Mouse (Mus musculus) kidney, embryonic 16.5 days (tissue): Measurements from ENCODE around the gene Med13l. TPM values are rescaled to one million over a fixed set of nuclear protein-coding genes. Genes with fewer than 3 reads are reported as not detected.

Experiments used
- ATAC-seq: fragments of 200-750 bp; cut with Nextera tagmentation; 2 replicates; pipeline ENCODE4 v1.8.0; 2017; ENCODE audit warnings: moderate TSS enrichment; ENCODE audit not compliant: low FRiP score, low TSS enrichment
- H3K27ac ChIP-seq: fragments of 300-500 bp; sonication (generic); 2 replicates; pipeline ENCODE4 v1.5.1; 2014; ENCODE audit warnings: low read length
- H3K27me3 ChIP-seq: fragments of 300-500 bp; sonication (generic); 2 replicates; pipeline ENCODE4 v1.6.1; 2014; ENCODE audit warnings: low read length, control low read depth, mixed read lengths; ENCODE audit not compliant: insufficient read depth
- H3K36me3 ChIP-seq: fragments of 300-500 bp; sonication (generic); 2 replicates; pipeline ENCODE4 v1.6.1; 2014; ENCODE audit warnings: low read length, control low read depth, mixed read lengths; ENCODE audit not compliant: insufficient read depth
- H3K4me1 ChIP-seq: fragments of 300-500 bp; sonication (generic); 2 replicates; pipeline ENCODE4 v1.6.1; 2014; ENCODE audit warnings: low read length, control low read depth, mixed read lengths; ENCODE audit not compliant: insufficient read depth
- H3K4me2 ChIP-seq: fragments of 300-500 bp; sonication (generic); replicated peaks from 2 replicates; pipeline ENCODE4 v1.6.1; 2014; ENCODE audit warnings: low read depth, low read length
- H3K4me3 ChIP-seq: fragments of 300-500 bp; sonication (generic); 2 replicates; pipeline ENCODE4 v1.5.1; 2014; ENCODE audit warnings: mild to moderate bottlenecking, low read length
- H3K9ac ChIP-seq: fragments of 300-500 bp; sonication (generic); replicated peaks from 2 replicates; pipeline ENCODE4 v1.6.1; 2014; ENCODE audit warnings: low read length
- H3K9me3 ChIP-seq: fragments of 300-500 bp; sonication (generic); 2 replicates; pipeline ENCODE4 v1.6.1; 2016; ENCODE audit warnings: low read length, control low read depth
- WGBS: fragments of 180-500 bp; shearing (Covaris S2); extraction: QIAGEN DNeasy Blood & Tissue Kit; methylation state at CpG from one replicate; pipeline ENCODE4 v1.1.7; 2014; 5-methylcytosine and 5-hydroxymethylcytosine counted together
- polyA plus RNA-seq: library from polyadenylated mRNA; unstranded; fragments of >200 nt; fragmentation: Nextera tagmentation; extraction: Ambion mirVana; gene quantifications from 2 replicates; pipeline ENCODE4 v1.2.1, GENCODE M21; 2015

Med13l gene
- polyA plus RNA-seq, 1 experiment from 2014 or later = 8.2 TPM

DNA sequence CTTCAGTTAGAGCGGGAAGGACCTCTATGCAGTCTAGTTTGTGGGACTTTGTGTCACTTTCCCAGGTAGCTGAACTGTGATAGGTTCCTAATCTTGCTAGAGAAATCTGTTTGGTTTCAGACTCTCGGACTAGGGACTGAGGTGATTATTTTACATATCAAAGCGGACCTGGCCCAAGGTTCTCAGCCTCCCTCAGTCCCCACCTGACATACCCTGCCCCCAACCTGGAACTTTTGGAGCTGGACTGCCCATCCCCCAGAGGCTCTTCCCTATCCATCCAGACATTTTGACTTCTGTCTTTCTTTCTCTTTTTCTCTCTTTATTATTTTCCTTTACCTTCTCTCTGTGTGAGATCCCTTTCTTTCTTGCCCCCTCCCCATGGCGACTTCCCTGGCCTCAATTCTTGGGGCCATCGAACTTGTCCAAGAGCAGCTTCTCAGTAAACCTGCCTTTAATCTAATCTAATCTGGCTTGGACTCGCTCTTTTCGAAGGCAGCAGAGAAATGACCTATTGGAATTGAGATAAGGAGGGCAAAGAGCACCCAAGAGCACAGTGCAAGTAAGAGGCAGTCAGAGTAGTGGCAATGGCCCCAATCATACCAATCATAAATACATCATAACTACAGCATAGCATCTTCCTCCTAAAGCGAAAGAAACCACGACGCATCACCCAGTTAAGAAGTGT, 130.7 kb downstream of the Med13l start:
- Histone ChIP-seq H3K9ac (no peak overlapping the region), H3K4me3 (no peak overlapping the region), H3K9me3 (no peaks in the 10 kb centered on the region), H3K4me2 (no peak overlapping the region), H3K36me3 (no peaks in the 10 kb centered on the region), H3K27me3 (no peaks in the 10 kb centered on the region), H3K27ac (no peak overlapping the region), H3K4me1 (peaks cover 26% of the 10 kb centered on the region)
- WGBS = 80% methylated on average over 10 of the region's 10 CpGs
- ATAC-seq = no peak

DNA sequence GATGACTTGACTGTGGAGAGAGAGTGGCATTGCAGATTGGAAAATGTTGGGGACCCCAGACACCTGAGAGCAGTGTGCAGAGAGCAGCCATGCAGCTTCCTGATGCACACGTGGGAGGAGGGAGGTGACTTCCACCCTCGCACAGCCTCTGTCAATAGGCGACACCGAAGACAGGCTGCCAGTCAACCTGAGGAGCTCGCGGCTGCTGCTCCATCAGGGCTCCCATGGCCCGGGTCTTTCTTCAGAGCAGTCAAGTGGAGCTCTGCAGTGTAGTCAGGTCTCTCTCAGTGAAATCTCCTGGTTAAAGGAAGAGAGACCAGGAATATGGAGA, 131.2 kb downstream of the Med13l start:
- no peaks in the 10 kb centered on the region for H3K36me3 ChIP-seq
- no peak overlapping the region for H3K4me3 ChIP-seq
- no peak overlapping the region for H3K4me2 ChIP-seq
- H3K9me3 ChIP-seq = no peaks in the 10 kb centered on the region
- H3K27ac ChIP-seq = no peak overlapping the region
- no peak overlapping the region for H3K9ac ChIP-seq
- H3K27me3 ChIP-seq = no peaks in the 10 kb centered on the region
- WGBS = 26% methylated on average over 7 of the region's 7 CpGs
- ATAC-seq = no peak
- H3K4me1 ChIP-seq = peaks cover 25% of the 10 kb centered on the region

DNA sequence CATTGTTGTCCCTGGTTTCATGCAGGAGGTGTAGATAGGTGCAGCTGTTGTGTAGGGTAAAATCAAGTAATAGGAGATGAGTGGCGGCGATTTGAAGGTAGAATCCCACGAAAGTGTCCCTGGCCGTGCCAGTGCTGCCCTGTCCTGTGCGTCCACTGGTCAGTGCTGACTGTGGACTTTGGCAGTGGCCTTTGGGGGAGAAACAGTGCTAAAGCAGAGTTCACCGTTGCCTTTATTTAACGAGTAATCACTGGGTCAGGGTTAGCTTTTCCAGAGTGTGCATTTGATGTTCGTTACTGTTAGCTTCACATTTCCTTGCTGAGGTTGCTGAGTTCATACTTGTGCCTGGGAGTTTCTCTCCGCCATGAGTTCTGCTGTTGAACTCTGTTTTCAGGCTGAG, 133.5 kb downstream of the Med13l start:
- 0 out of 2 replicates have a peak overlapping the region, but pooled peaks have one; percentile 43 for H3K27ac ChIP-seq
- H3K4me1 ChIP-seq = peaks cover 10% of the 10 kb centered on the region; the same call in 1 of the 2 replicates
- H3K9me3 ChIP-seq = no peaks in the 10 kb centered on the region
- H3K36me3 ChIP-seq = no peaks in the 10 kb centered on the region
- 67% methylated on average over 9 of the region's 9 CpGs for WGBS
- no peak overlapping the region for H3K4me2 ChIP-seq
- no peak overlapping the region for H3K4me3 ChIP-seq
- no peak overlapping the region for H3K9ac ChIP-seq
- H3K27me3 ChIP-seq = no peaks in the 10 kb centered on the region
- no peak for ATAC-seq

DNA sequence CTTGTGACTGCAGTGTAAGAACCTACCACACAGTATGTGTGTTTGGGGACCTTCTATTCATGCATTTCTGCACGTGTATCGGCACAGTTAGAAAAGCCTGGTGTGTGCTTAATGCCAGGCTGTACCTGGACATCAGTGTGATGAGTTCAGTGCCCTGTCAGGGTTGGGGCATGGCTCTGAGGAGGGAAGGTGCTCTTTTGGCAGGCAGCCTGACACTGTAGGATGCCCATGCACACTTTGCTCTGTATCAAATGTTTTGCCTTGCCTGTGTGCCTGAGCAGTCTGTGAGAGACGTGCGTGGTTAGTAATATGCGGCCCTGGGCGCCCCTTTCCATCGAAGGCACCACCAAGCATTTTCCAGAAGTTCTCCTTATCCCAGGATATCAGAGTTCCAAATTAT, 136.6 kb downstream of the Med13l start:
- no peak overlapping the region for H3K9ac ChIP-seq
- H3K4me2 ChIP-seq = no peak overlapping the region
- ATAC-seq = no peak
- H3K27me3 ChIP-seq = no peaks in the 10 kb centered on the region
- H3K36me3 ChIP-seq = no peaks in the 10 kb centered on the region
- H3K4me3 ChIP-seq = no peak overlapping the region
- no peak overlapping the region for H3K27ac ChIP-seq
- no peaks in the 10 kb centered on the region for H3K9me3 ChIP-seq
- H3K4me1 ChIP-seq = 0 out of 2 replicates have a peak, but pooled peaks cover 2% of the 10 kb centered on the region
- 74% methylated on average over 7 of the region's 7 CpGs for WGBS

DNA sequence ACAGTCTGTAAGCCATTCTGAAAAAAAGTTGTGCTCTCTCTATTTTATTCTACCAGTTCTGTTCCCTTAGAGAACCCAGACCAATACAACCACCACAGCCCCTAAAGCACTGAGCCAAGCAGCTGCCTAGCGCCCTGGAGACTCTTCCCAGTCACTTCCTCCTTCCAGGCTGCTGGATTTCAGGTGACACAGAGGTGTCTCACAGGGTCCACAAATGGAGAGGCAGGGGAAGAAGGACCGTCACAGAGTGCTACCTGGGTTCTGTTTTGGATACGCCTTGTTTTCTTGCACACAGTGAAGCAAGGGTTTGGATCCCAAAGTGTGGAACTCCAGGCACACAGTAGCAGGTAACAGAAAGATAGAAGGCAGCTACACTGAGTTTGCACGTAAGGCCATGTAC, 140.5 kb downstream of the Med13l start:
- H3K9ac ChIP-seq = no peak overlapping the region
- no peak overlapping the region for H3K4me3 ChIP-seq
- WGBS = 82% methylated on average over 4 of the region's 4 CpGs
- H3K36me3 ChIP-seq = no peaks in the 10 kb centered on the region
- H3K27ac ChIP-seq = no peak overlapping the region
- no peaks in the 10 kb centered on the region for H3K9me3 ChIP-seq
- no peak overlapping the region for H3K4me2 ChIP-seq
- no peaks in the 10 kb centered on the region for H3K27me3 ChIP-seq
- no peak for ATAC-seq
- 0 out of 2 replicates have a peak, but pooled peaks cover 2% of the 10 kb centered on the region for H3K4me1 ChIP-seq

DNA sequence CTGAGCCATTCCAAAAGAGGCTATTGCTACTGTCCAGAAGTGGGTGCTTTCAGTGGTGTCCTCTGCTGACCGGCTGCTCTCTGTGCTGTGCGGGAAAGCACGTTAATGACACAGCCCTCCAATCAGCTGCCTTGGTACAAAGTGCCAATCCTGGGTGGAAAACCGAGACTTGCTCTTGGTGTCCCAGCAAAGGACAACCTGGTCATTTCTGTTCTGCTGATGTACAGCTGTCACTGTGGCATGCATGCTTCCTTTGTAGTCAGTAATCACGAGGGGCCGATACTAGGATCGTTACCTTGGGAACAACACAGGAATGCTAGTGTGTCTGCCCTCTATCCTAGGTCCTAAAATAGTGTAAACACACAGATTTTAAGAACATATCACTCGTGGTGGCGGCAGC, 142.2 kb downstream of the Med13l start:
- Histone ChIP-seq H3K27me3 (no peaks in the 10 kb centered on the region), H3K27ac (no peak overlapping the region), H3K9ac (no peak overlapping the region), H3K4me2 (no peak overlapping the region), H3K36me3 (no peaks in the 10 kb centered on the region), H3K9me3 (no peaks in the 10 kb centered on the region), H3K4me3 (no peak overlapping the region), H3K4me1 (peaks cover 8% of the 10 kb centered on the region; the same call in 1 of the 2 replicates)
- 31% methylated on average over 9 of the region's 9 CpGs for WGBS
- no peak for ATAC-seq

DNA sequence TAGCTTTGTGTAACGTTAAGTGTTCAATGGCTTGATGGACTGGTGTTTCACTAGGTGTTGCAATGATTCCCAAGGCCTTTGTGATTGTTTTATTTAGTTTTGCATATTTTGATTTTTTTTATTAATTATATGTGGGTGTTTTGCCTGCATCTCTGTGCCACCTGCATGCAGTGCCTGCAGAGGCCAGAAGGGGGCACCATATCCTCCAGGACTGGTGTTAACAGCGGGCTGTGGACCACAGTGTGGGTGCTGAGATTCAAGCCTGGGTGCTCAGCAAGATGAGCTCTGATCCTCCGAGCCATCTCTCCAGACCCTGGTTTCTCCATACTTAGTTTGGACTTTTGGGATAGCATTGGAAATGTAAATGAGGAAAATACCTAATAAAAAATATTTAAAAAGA, 143.7 kb downstream of the Med13l start:
- Histone ChIP-seq H3K4me2 (no peak overlapping the region), H3K4me1 (peaks cover 12% of the 10 kb centered on the region), H3K36me3 (no peaks in the 10 kb centered on the region), H3K4me3 (no peak overlapping the region), H3K27ac (no peak overlapping the region), H3K9me3 (no peaks in the 10 kb centered on the region), H3K27me3 (no peaks in the 10 kb centered on the region), H3K9ac (no peak overlapping the region)
- no peak for ATAC-seq
- 83% methylated on average over 3 of the region's 3 CpGs for WGBS

DNA sequence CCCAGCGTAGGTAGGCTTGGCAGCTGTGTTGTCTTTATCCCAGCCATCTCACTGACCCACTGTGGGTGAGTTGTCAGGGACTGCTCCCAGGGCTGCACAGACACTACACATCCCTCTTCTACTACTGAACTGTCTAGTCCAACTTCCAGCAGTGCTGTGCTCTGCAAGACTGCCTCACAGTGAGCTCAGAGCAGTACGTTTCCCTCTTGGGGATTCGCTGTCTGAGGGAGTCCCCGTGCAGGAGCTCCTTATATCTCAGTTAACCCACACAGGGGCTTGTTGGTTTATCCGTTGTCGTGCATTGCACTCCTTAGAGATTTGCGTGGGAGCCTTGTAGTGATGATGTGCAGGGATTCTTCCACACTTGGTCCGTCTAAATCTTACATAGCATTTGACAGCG, 144.5 kb downstream of the Med13l start:
- H3K9me3 ChIP-seq = no peaks in the 10 kb centered on the region
- 86% methylated on average over 9 of the region's 9 CpGs for WGBS
- no peak overlapping the region for H3K4me2 ChIP-seq
- no peak overlapping the region for H3K9ac ChIP-seq
- H3K36me3 ChIP-seq = no peaks in the 10 kb centered on the region
- no peaks in the 10 kb centered on the region for H3K27me3 ChIP-seq
- ATAC-seq = no peak
- no peak overlapping the region for H3K27ac ChIP-seq
- H3K4me3 ChIP-seq = no peak overlapping the region
- peaks cover 15% of the 10 kb centered on the region for H3K4me1 ChIP-seq

DNA sequence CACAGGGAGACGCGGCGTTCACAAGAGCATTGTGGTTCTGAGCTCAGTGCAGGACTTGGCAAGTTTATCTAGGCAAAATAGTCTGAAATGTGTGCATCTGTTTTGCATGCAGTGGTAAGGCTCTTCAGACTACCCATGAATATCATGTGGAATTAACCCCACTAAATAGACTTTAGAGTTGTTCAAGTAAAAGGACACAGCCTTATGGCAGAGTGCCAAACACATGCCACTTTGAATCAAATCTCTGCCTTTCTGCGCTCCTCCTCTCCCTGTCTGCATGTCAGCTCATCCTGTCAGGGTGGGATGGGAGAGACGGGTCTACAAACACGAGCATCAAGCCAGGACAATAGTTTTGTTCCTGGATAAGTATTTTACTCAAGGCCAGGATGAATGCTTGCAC, 145.5 kb downstream of the Med13l start:
- H3K9ac ChIP-seq = no peak overlapping the region
- H3K36me3 ChIP-seq = no peaks in the 10 kb centered on the region
- H3K4me3 ChIP-seq = no peak overlapping the region
- H3K9me3 ChIP-seq = no peaks in the 10 kb centered on the region
- H3K4me1 ChIP-seq = peaks cover 24% of the 10 kb centered on the region
- H3K27ac ChIP-seq = no peak overlapping the region
- no peak overlapping the region for H3K4me2 ChIP-seq
- 75% methylated on average over 6 of the region's 6 CpGs for WGBS
- no peak for ATAC-seq
- H3K27me3 ChIP-seq = no peaks in the 10 kb centered on the region

DNA sequence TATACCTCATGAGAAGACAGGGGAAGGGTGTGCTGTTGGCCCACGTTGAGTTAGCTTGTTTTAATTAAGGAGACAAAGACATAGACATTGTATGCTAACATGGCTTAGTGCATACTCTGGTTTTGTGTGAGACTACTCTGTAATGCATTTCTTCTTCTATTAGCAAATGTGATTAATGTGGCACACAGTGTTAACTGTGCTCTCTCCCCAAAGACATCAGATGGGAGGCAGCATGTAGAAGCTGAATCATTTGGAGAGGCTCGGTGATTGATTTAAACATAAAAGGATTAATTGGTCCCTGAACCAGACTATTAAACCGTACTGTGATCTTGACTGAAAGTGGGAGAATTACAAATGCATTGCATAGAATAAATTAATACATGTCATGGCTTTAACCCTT, 145.9 kb downstream of the Med13l start:
- peaks cover 22% of the 10 kb centered on the region for H3K4me1 ChIP-seq
- no peaks in the 10 kb centered on the region for H3K36me3 ChIP-seq
- H3K9ac ChIP-seq = no peak overlapping the region
- no peak overlapping the region for H3K4me3 ChIP-seq
- no peaks in the 10 kb centered on the region for H3K27me3 ChIP-seq
- no peak overlapping the region for H3K4me2 ChIP-seq
- no peak for ATAC-seq
- no peak overlapping the region for H3K27ac ChIP-seq
- no peaks in the 10 kb centered on the region for H3K9me3 ChIP-seq
- WGBS = 52% methylated on average over 3 of the region's 3 CpGs
